Mouse (Mus musculus) heart, adult 8-10 months (tissue): ENCODE data around the gene Ptpre. TPM values are rescaled to one million over a fixed set of nuclear protein-coding genes. Genes with fewer than 3 reads are reported as not detected.

ENCODE experiments used
- DNase-seq: peaks from one replicate; pipeline ENCODE4 v3.0.0; 2022; ENCODE audit warnings: low spot score
- total RNA-seq, 4 experiments: library from RNA; stranded (reverse); gene quantifications; 2 replicates each; pipeline ENCODE4 v1.2.4; 2022

Ptpre gene
- total RNA-seq, 4 experiments from 2014 or later, result 1.9 to 3.8 (median 2.5) TPM

GRCm38 (mm10) chr7:135578715-135579325 is 41.5 kb downstream of the Ptpre start:
- DNase-seq, result no peak

- no peak for DNase-seq
Measured at GRCm38 (mm10) chr7:135580306-135581091, 43.2 kb downstream of the Ptpre start.

GRCm38 (mm10) chr7:135581128-135581527 is 43.8 kb downstream of the Ptpre start:
- no peak for DNase-seq

- DNase-seq, result no peak
Measured at GRCm38 (mm10) chr7:135585125-135585687, 47.9 kb downstream of the Ptpre start.

- DNase-seq, result no peak
Measured at GRCm38 (mm10) chr7:135586402-135586801, 49.1 kb downstream of the Ptpre start.

- no peak for DNase-seq
Measured at GRCm38 (mm10) chr7:135587821-135588575, 50.7 kb downstream of the Ptpre start.

- no peak for DNase-seq
Measured at GRCm38 (mm10) chr7:135588620-135589309, 51.5 kb downstream of the Ptpre start.

GRCm38 (mm10) chr7:135591461-135591860 is 54.2 kb downstream of the Ptpre start:
- DNase-seq, result no peak

GRCm38 (mm10) chr7:135593286-135593685 is 56.0 kb downstream of the Ptpre start:
- no peak for DNase-seq

- DNase-seq, result no peak
Measured at GRCm38 (mm10) chr7:135593825-135594224, 56.5 kb downstream of the Ptpre start.

- no peak for DNase-seq
Measured at GRCm38 (mm10) chr7:135594676-135595075, 57.4 kb downstream of the Ptpre start.

- DNase-seq, result no peak
Measured at GRCm38 (mm10) chr7:135595640-135596174, 58.4 kb downstream of the Ptpre start.

GRCm38 (mm10) chr7:135597006-135597405 is 59.7 kb downstream of the Ptpre start:
- DNase-seq, result no peak

GRCm38 (mm10) chr7:135597604-135598289 is 60.5 kb downstream of the Ptpre start:
- DNase-seq, result peak; percentile 70

- no peak for DNase-seq
Measured at GRCm38 (mm10) chr7:135598303-135598855, 61.1 kb downstream of the Ptpre start.

- no peak for DNase-seq
Measured at GRCm38 (mm10) chr7:135600076-135600475, 62.8 kb downstream of the Ptpre start.

GRCm38 (mm10) chr7:135601607-135602006 is 64.3 kb downstream of the Ptpre start:
- no peak for DNase-seq

- DNase-seq, result no peak
Measured at GRCm38 (mm10) chr7:135602265-135602664, 65.0 kb downstream of the Ptpre start.

- no peak for DNase-seq
Measured at GRCm38 (mm10) chr7:135602881-135603523, 65.7 kb downstream of the Ptpre start.
